Mouse (Mus musculus) bone marrow, adult 2 months (tissue): ENCODE results near the gene Mpl.

Experiments used
- CTCF ChIP-seq: fragments of 200-500 bp; IDR thresholded peaks from 2 replicates; pipeline ENCODE4 v1.5.1; 2011; ENCODE audit warnings: low read length, control low read depth; ENCODE audit not compliant: control insufficient read depth, insufficient read depth
- POLR2A ChIP-seq: fragments of 200-500 bp; IDR thresholded peaks from 2 replicates; pipeline ENCODE4 v1.6.1; 2011; ENCODE audit warnings: low read depth, mild to moderate bottlenecking, control low read depth, low read length, borderline replicate concordance; ENCODE audit not compliant: control insufficient read depth

- TF ChIP-seq POLR2A: peak; percentile 63
- TF ChIP-seq CTCF: no peak
Measured at GRCm38 (mm10) chr4:118436820-118437603, 20.3 kb downstream of the Mpl start, which contains the start of gene Cdc20.
